Mouse (Mus musculus): ENCODE results near the gene Rspry1. TPM values are rescaled to one million over a fixed set of nuclear protein-coding genes. Genes with fewer than 3 reads are reported as not detected.

Rspry1 gene
- total and polyA plus RNA-seq, 2 experiments from 2014 or later = 35.9 to 42.7 TPM

- no peaks in the 10 kb centered on the region for H3K4me1 ChIP-seq (ENCODE audit: insufficient read depth, low read length)
- 0 out of 2 replicates have a peak overlapping the region, but pooled peaks have one; percentile 6 for H3K27ac ChIP-seq (ENCODE audit: low read depth, low read length)
- H3K9me3 ChIP-seq (ENCODE audit: low read length) = no peaks in the 10 kb centered on the region
- no peak overlapping the region for H3K9ac ChIP-seq (replicated peaks; ENCODE audit: low read length, poor library complexity, severe bottlenecking)
- 72% methylated on average over 16 of the region's 16 CpGs for WGBS
- H3K27me3 ChIP-seq (ENCODE audit: insufficient read depth, low read length) = no peaks in the 10 kb centered on the region
- ATAC-seq (ENCODE audit: low FRiP score) (peak; percentile 62; the same call in 1 of the 2 replicates), DNase-seq (ENCODE audit: low spot score) (peak; percentile 92)
- no peak overlapping the region for H3K4me3 ChIP-seq (ENCODE audit: low read depth, low read length)
- peak; percentile 15; the same call in 1 of the 2 replicates for TF ChIP-seq CTCF (IDR thresholded peaks at IDR 0.05)
- peaks cover 55% of the 10 kb centered on the region for H3K36me3 ChIP-seq (ENCODE audit: insufficient read depth, low read length)
- H3K4me2 ChIP-seq (ENCODE audit: low read depth, low read length, poor library complexity, severe bottlenecking) = no peak overlapping the region
Observed at GRCm38 (mm10) chr8:94574159-94574907, 27.4 kb upstream of the Rspry1 start.

- Histone ChIP-seq H3K9ac (replicated peaks; ENCODE audit: low read length, poor library complexity, severe bottlenecking) (no peak overlapping the region), H3K4me1 (ENCODE audit: insufficient read depth, low read length) (no peaks in the 10 kb centered on the region), H3K36me3 (ENCODE audit: insufficient read depth, low read length) (peaks cover 55% of the 10 kb centered on the region), H3K9me3 (ENCODE audit: low read length) (no peaks in the 10 kb centered on the region), H3K27ac (ENCODE audit: low read depth, low read length) (no peak overlapping the region), H3K4me3 (ENCODE audit: low read depth, low read length) (no peak overlapping the region), H3K4me2 (ENCODE audit: low read depth, low read length, poor library complexity, severe bottlenecking) (no peak overlapping the region), H3K27me3 (ENCODE audit: insufficient read depth, low read length) (no peaks in the 10 kb centered on the region)
- no peak for DNase-seq (ENCODE audit: low spot score)
- no peak for ATAC-seq (ENCODE audit: low FRiP score)
- TF ChIP-seq CTCF (IDR thresholded peaks at IDR 0.05) = no peak
- WGBS = 94% methylated on average over 4 of the region's 4 CpGs
Observed at GRCm38 (mm10) chr8:94575148-94575547, 26.6 kb upstream of the Rspry1 start.

- WGBS = 73% methylated on average over 7 of the region's 7 CpGs
- no peak overlapping the region for H3K4me2 ChIP-seq (ENCODE audit: low read depth, low read length, poor library complexity, severe bottlenecking)
- peaks cover 43% of the 10 kb centered on the region for H3K36me3 ChIP-seq (ENCODE audit: insufficient read depth, low read length)
- no peak for TF ChIP-seq CTCF (IDR thresholded peaks at IDR 0.05)
- H3K9ac ChIP-seq (replicated peaks; ENCODE audit: low read length, poor library complexity, severe bottlenecking) = no peak overlapping the region
- no peaks in the 10 kb centered on the region for H3K4me1 ChIP-seq (ENCODE audit: insufficient read depth, low read length)
- H3K27me3 ChIP-seq (ENCODE audit: insufficient read depth, low read length) = no peaks in the 10 kb centered on the region
- ATAC-seq (ENCODE audit: low FRiP score) = no peak
- DNase-seq (ENCODE audit: low spot score) = peak; percentile 42
- H3K4me3 ChIP-seq (ENCODE audit: low read depth, low read length) = no peak overlapping the region
- H3K27ac ChIP-seq (ENCODE audit: low read depth, low read length) = no peak overlapping the region
- no peaks in the 10 kb centered on the region for H3K9me3 ChIP-seq (ENCODE audit: low read length)
Observed at GRCm38 (mm10) chr8:94581820-94582483, 19.8 kb upstream of the Rspry1 start.

- no peak for ATAC-seq (ENCODE audit: low FRiP score)
- TF ChIP-seq CTCF (IDR thresholded peaks at IDR 0.05) = no peak
- no peak overlapping the region for H3K4me3 ChIP-seq (ENCODE audit: low read depth, low read length)
- WGBS = 93% methylated on average over 6 of the region's 6 CpGs
- DNase-seq (ENCODE audit: low spot score) = no peak
- no peak overlapping the region for H3K9ac ChIP-seq (replicated peaks; ENCODE audit: low read length, poor library complexity, severe bottlenecking)
- H3K36me3 ChIP-seq (ENCODE audit: insufficient read depth, low read length) = peaks cover 46% of the 10 kb centered on the region
- H3K27ac ChIP-seq (ENCODE audit: low read depth, low read length) = no peak overlapping the region
- H3K4me1 ChIP-seq (ENCODE audit: insufficient read depth, low read length) = no peaks in the 10 kb centered on the region
- H3K9me3 ChIP-seq (ENCODE audit: low read length) = no peaks in the 10 kb centered on the region
- no peak overlapping the region for H3K4me2 ChIP-seq (ENCODE audit: low read depth, low read length, poor library complexity, severe bottlenecking)
- no peaks in the 10 kb centered on the region for H3K27me3 ChIP-seq (ENCODE audit: insufficient read depth, low read length)
Observed at GRCm38 (mm10) chr8:94582569-94582968, 19.2 kb upstream of the Rspry1 start.

GRCm38 (mm10) chr8:94584238-94584817, 17.4 kb upstream of the Rspry1 start:
- Histone ChIP-seq H3K9ac (replicated peaks; ENCODE audit: low read length, poor library complexity, severe bottlenecking) (no peak overlapping the region), H3K27me3 (ENCODE audit: insufficient read depth, low read length) (no peaks in the 10 kb centered on the region), H3K27ac (ENCODE audit: low read depth, low read length) (no peak overlapping the region), H3K4me3 (ENCODE audit: low read depth, low read length) (no peak overlapping the region), H3K9me3 (ENCODE audit: low read length) (no peaks in the 10 kb centered on the region), H3K4me2 (ENCODE audit: low read depth, low read length, poor library complexity, severe bottlenecking) (no peak overlapping the region), H3K36me3 (ENCODE audit: insufficient read depth, low read length) (peaks cover 44% of the 10 kb centered on the region), H3K4me1 (ENCODE audit: insufficient read depth, low read length) (no peaks in the 10 kb centered on the region)
- peak; percentile 97 for TF ChIP-seq CTCF (IDR thresholded peaks at IDR 0.05)
- peak; percentile 90 for DNase-seq (ENCODE audit: low spot score)
- WGBS = 23% methylated on average over 4 of the region's 4 CpGs
- peak; percentile 74 for ATAC-seq (ENCODE audit: low FRiP score)

- Histone ChIP-seq H3K4me1 (ENCODE audit: insufficient read depth, low read length) (no peaks in the 10 kb centered on the region), H3K27ac (ENCODE audit: low read depth, low read length) (no peak overlapping the region), H3K27me3 (ENCODE audit: insufficient read depth, low read length) (no peaks in the 10 kb centered on the region), H3K4me3 (ENCODE audit: low read depth, low read length) (no peak overlapping the region), H3K9ac (replicated peaks; ENCODE audit: low read length, poor library complexity, severe bottlenecking) (no peak overlapping the region), H3K9me3 (ENCODE audit: low read length) (no peaks in the 10 kb centered on the region), H3K36me3 (ENCODE audit: insufficient read depth, low read length) (peaks cover 21% of the 10 kb centered on the region), H3K4me2 (ENCODE audit: low read depth, low read length, poor library complexity, severe bottlenecking) (no peak overlapping the region)
- 83% methylated on average over 4 of the region's 4 CpGs for WGBS
- TF ChIP-seq CTCF (IDR thresholded peaks at IDR 0.05) = no peak
- DNase-seq (ENCODE audit: low spot score) (no peak), ATAC-seq (ENCODE audit: low FRiP score) (no peak)
Observed at GRCm38 (mm10) chr8:94591691-94592090, 10.0 kb upstream of the Rspry1 start.

Measured in midbrain, postnatal 0 days (tissue).